8 mouse cellular contexts compared by ENCODE assay signal in genomic region chr6:53287562-53288381, GRCm38 (mm10). TPM values are rescaled to one million over a fixed set of nuclear protein-coding genes. Genes with fewer than 3 reads are reported as not detected.
DNase-seq lines count a peak whose midpoint lies in the region; ATAC-seq and TF ChIP-seq lines count a peak whose summit lies in the region.

No protein-coding gene starts in this region.

- peak overlapping the region; percentile 44 for H3K9ac ChIP-seq in intestine, embryonic 15.5 days
- H3K9ac ChIP-seq in neural tube, embryonic 15.5 days (replicated peaks), result peak overlapping the region; percentile 52

- no peak overlapping the region for H3K27ac ChIP-seq in intestine, embryonic 15.5 days
- no peak overlapping the region; the same call in 1 of the 2 replicates for H3K27ac ChIP-seq in neural tube, embryonic 15.5 days (replicated peaks)

- peaks cover 50% of the 10 kb centered on the region for H3K27me3 ChIP-seq in intestine, embryonic 15.5 days (replicated peaks)
- H3K27me3 ChIP-seq in neural tube, embryonic 15.5 days (replicated peaks), result peaks cover 79% of the 10 kb centered on the region

- peak overlapping the region; percentile 51 for H3K4me3 ChIP-seq in intestine, embryonic 15.5 days (replicated peaks)
- peak overlapping the region; percentile 77 for H3K4me3 ChIP-seq in lung, adult 2 months (replicated peaks; ENCODE audit: extremely low read depth, low read depth, low read length)
- H3K4me3 ChIP-seq in neural tube, embryonic 15.5 days (replicated peaks), result peak overlapping the region; percentile 49

- under 1% methylated on average over 62 of the region's 63 CpGs for WGBS in intestine, embryonic 15.5 days
- WGBS in lung, adult 2 months, result under 1% methylated on average over 63 of the region's 63 CpGs
- WGBS in neural tube, embryonic 15.5 days, result under 1% methylated on average over 56 of the region's 63 CpGs

- DNase-seq in spleen, adult 18-20 months, result peak; percentile 13 to 31
- no peak for DNase-seq in spleen, postnatal 14 days (ENCODE audit: low spot score in 2 of 2)
- DNase-seq in cerebellum, postnatal 14 days, result peak; percentile 38 to 48
- DNase-seq in gastrocnemius, postnatal 36 days, result peak; percentile 44
- peak; percentile 36 for DNase-seq in lung, adult 2 months
- DNase-seq in c-Kit-positive CD71-positive TER-119-positive erythroid progenitor cells, embryonic 14.5 days (ENCODE audit: low spot score), result no peak

- ATAC-seq in intestine, embryonic 15.5 days, result peak; percentile 54
- peak; percentile 58; the same call in 1 of the 2 replicates for ATAC-seq in neural tube, embryonic 15.5 days (ENCODE audit: low FRiP score)

- H3K4me2 ChIP-seq in intestine, embryonic 15.5 days (replicated peaks), result peak overlapping the region; percentile 97
- peak overlapping the region; percentile 95 for H3K4me2 ChIP-seq in neural tube, embryonic 15.5 days

- TF ChIP-seq CTCF in lung, adult 2 months (IDR thresholded peaks at IDR 0.05; ENCODE audit: insufficient read depth, low read length), result no peak

- intact Hi-C loops in gastrocnemius, postnatal 36 days (cut with DNase I), result no loop called here

- H3K36me3 ChIP-seq in intestine, embryonic 15.5 days, result no peaks in the 10 kb centered on the region
- no peaks in the 10 kb centered on the region for H3K36me3 ChIP-seq in neural tube, embryonic 15.5 days

- 0 out of 2 replicates have a peak, but pooled peaks cover 14% of the 10 kb centered on the region for H3K4me1 ChIP-seq in intestine, embryonic 15.5 days (replicated peaks)
- H3K4me1 ChIP-seq in lung, adult 2 months (ENCODE audit: control insufficient read depth, insufficient read depth, low read length), result peaks cover 6% of the 10 kb centered on the region; the same call in 1 of the 2 replicates
- H3K4me1 ChIP-seq in neural tube, embryonic 15.5 days, result peaks cover 34% of the 10 kb centered on the region

- peak; percentile 3; the same call in 1 of the 2 replicates for TF ChIP-seq POLR2A in lung, adult 2 months (IDR thresholded peaks at IDR 0.05; ENCODE audit: borderline replicate concordance, extremely low read depth, low read depth, low read length)

- H3K9me3 ChIP-seq in intestine, embryonic 15.5 days, result no peaks in the 10 kb centered on the region
- no peaks in the 10 kb centered on the region for H3K9me3 ChIP-seq in neural tube, embryonic 15.5 days (replicated peaks)

RNA-seq across cellular contexts. Expression of gene Creb5, which starts 0.7 kb away (rescaled TPM):
- total RNA-seq in gastrocnemius, postnatal 36 days (2021), result 1 to 10 TPM; 7.1 to 7.8 TPM
- 5.0 and 5.4 TPM in 2 replicates for polyA plus RNA-seq in intestine, embryonic 15.5 days (2015; fragmentation: Nextera tagmentation; extraction: Ambion mirVana)
- polyA plus RNA-seq in lung, adult 2 months (2012; rRNA removed), result 3.5 and 4.0 TPM in 2 replicates
- 5.7 TPM in 2 replicates for polyA plus RNA-seq in neural tube, embryonic 15.5 days (2015; fragmentation: Nextera tagmentation; extraction: Ambion mirVana)

Comparison
In these comparisons a context has a peak if more than half of its experiments do, and no peak if none do; other contexts are left out.
1. DNase-seq: peak in spleen, adult 18-20 months (2 of 2), cerebellum, postnatal 14 days (2 of 2), gastrocnemius, postnatal 36 days (2 of 2) and lung, adult 2 months (single experiment); none in spleen, postnatal 14 days (0 of 2) and c-Kit-positive CD71-positive TER-119-positive erythroid progenitor cells, embryonic 14.5 days (single experiment).
2. Peak in every context shown above with its lines, with median percentiles within 50 percentile points of each other: H3K4me3 ChIP-seq.